Mouse (Mus musculus): ENCODE measurements around the gene Spdye4a. TPM values are rescaled to one million over a fixed set of nuclear protein-coding genes. Genes with fewer than 3 reads are reported as not detected.
"Not testable (repeated sequence)": the region's sequence is repeated elsewhere in the genome, so short reads cannot be mapped to it uniquely, and the experiment has no call there.

Gene Spdye4a
- total RNA-seq, 1 experiment, result not detected

DNA sequence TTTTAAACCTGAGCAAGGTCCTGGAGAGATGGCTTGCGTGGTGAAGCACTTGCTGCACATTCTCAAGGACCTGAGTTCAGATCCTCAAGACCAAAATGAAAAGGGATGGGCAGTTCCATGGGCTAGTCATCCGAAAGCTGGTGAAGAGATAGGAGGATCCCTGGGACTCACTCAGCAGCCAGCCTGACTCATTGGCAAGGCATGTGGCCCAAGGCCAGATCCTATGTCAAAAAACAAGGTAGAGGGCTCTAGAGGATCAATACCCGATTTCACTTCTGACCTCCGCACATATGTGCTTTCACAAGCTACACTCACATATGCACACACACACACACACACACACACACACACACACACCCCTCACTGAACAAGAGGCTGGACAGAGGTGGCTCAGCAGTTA lies 30.2 kb downstream of the Spdye4a start:
- H3K27ac ChIP-seq (ENCODE audit: insufficient read depth, low read depth, low read length, poor library complexity, severe bottlenecking), result no peak overlapping the region
- H3K9ac ChIP-seq (ENCODE audit: insufficient read depth, low read depth, low read length, poor library complexity, severe bottlenecking), result no peak overlapping the region
- no peak overlapping the region for H3K4me3 ChIP-seq (ENCODE audit: insufficient read depth in 1 of 2, low read depth in 1 of 2, low read length in 2 of 2, poor library complexity in 1 of 2, severe bottlenecking in 1 of 2)
- TF ChIP-seq MAFK (IDR thresholded peaks at IDR 0.05; ENCODE audit: insufficient read depth, low read depth, low read length) (no peak), HCFC1 (IDR thresholded peaks at IDR 0.05; ENCODE audit: borderline replicate concordance, insufficient read depth, low read length) (no peak), ZC3H11A (IDR thresholded peaks at IDR 0.05; ENCODE audit: borderline replicate concordance, low read depth, low read length) (no peak), ZNF384 (IDR thresholded peaks at IDR 0.05; ENCODE audit: low read depth, low read length) (no peak), CHD2 (IDR thresholded peaks at IDR 0.05; ENCODE audit: low read depth, low read length) (no peak)
- no peaks in the 10 kb centered on the region for H3K4me1 ChIP-seq (ENCODE audit: control insufficient read depth in 2 of 2, insufficient read depth in 2 of 2, low read length in 2 of 2, poor library complexity in 1 of 2)
- H3K9me3 ChIP-seq (ENCODE audit: control insufficient read depth, insufficient read depth, low read depth, low read length), result no peaks in the 10 kb centered on the region
- no peaks in the 10 kb centered on the region for H3K36me3 ChIP-seq (ENCODE audit: control insufficient read depth, insufficient read depth, low read length, poor library complexity, severe bottlenecking)
- no peak for DNase-seq (ENCODE audit: low read depth, low spot score)
- in situ Hi-C loops (cut with MboI; ENCODE audit: low sequenced_read_pairs in 2 of 2, unreplicated experiment in 2 of 2), result no loop called here

GRCm38 (mm10) chr5:143195166-143195565 lies 31.5 kb downstream of the Spdye4a start:
- no peak for DNase-seq (ENCODE audit: low read depth, low spot score)
- H3K36me3 ChIP-seq (ENCODE audit: control insufficient read depth, insufficient read depth, low read length, poor library complexity, severe bottlenecking), result no peaks in the 10 kb centered on the region
- no peak overlapping the region for H3K4me3 ChIP-seq (ENCODE audit: insufficient read depth in 1 of 2, low read depth in 1 of 2, low read length in 2 of 2, poor library complexity in 1 of 2, severe bottlenecking in 1 of 2)
- TF ChIP-seq HCFC1 (IDR thresholded peaks at IDR 0.05; ENCODE audit: borderline replicate concordance, insufficient read depth, low read length), result no peak
- no peak for TF ChIP-seq CHD2 (IDR thresholded peaks at IDR 0.05; ENCODE audit: low read depth, low read length)
- TF ChIP-seq MAFK (IDR thresholded peaks at IDR 0.05; ENCODE audit: insufficient read depth, low read depth, low read length), result no peak
- no peak for TF ChIP-seq ZNF384 (IDR thresholded peaks at IDR 0.05; ENCODE audit: low read depth, low read length)
- no peak for TF ChIP-seq ZC3H11A (IDR thresholded peaks at IDR 0.05; ENCODE audit: borderline replicate concordance, low read depth, low read length)
- no peak overlapping the region for H3K27ac ChIP-seq (ENCODE audit: insufficient read depth, low read depth, low read length, poor library complexity, severe bottlenecking)
- no peaks in the 10 kb centered on the region for H3K9me3 ChIP-seq (ENCODE audit: control insufficient read depth, insufficient read depth, low read depth, low read length)
- H3K4me1 ChIP-seq (ENCODE audit: control insufficient read depth in 2 of 2, insufficient read depth in 2 of 2, low read length in 2 of 2, poor library complexity in 1 of 2), result no peaks in the 10 kb centered on the region
- no peak overlapping the region for H3K9ac ChIP-seq (ENCODE audit: insufficient read depth, low read depth, low read length, poor library complexity, severe bottlenecking)
- in situ Hi-C loops (cut with MboI; ENCODE audit: low sequenced_read_pairs in 2 of 2, unreplicated experiment in 2 of 2), result no loop called here

- DNase-seq (ENCODE audit: low read depth, low spot score); H3K9ac ChIP-seq (ENCODE audit: insufficient read depth, low read depth, low read length, poor library complexity, severe bottlenecking); in situ Hi-C loops (cut with MboI; ENCODE audit: low sequenced_read_pairs in 2 of 2, unreplicated experiment in 2 of 2); H3K4me1 ChIP-seq (ENCODE audit: control insufficient read depth in 2 of 2, insufficient read depth in 2 of 2, low read length in 2 of 2, poor library complexity in 1 of 2); H3K4me3 ChIP-seq (ENCODE audit: insufficient read depth in 1 of 2, low read depth in 1 of 2, low read length in 2 of 2, poor library complexity in 1 of 2, severe bottlenecking in 1 of 2); H3K27ac ChIP-seq (ENCODE audit: insufficient read depth, low read depth, low read length, poor library complexity, severe bottlenecking); H3K36me3 ChIP-seq (ENCODE audit: control insufficient read depth, insufficient read depth, low read length, poor library complexity, severe bottlenecking); H3K9me3 ChIP-seq (ENCODE audit: control insufficient read depth, insufficient read depth, low read depth, low read length): not testable (repeated sequence)
Measured at GRCm38 (mm10) chr5:143194747-143195146, 31.9 kb downstream of the Spdye4a start.

- in situ Hi-C loops (cut with MboI; ENCODE audit: low sequenced_read_pairs in 2 of 2, unreplicated experiment in 2 of 2), result no loop called here
- no peak for DNase-seq (ENCODE audit: low read depth, low spot score)
- no peak for TF ChIP-seq CHD2 (IDR thresholded peaks at IDR 0.05; ENCODE audit: low read depth, low read length)
- no peak for TF ChIP-seq HCFC1 (IDR thresholded peaks at IDR 0.05; ENCODE audit: borderline replicate concordance, insufficient read depth, low read length)
- no peak for TF ChIP-seq ZNF384 (IDR thresholded peaks at IDR 0.05; ENCODE audit: low read depth, low read length)
- no peak for TF ChIP-seq ZC3H11A (IDR thresholded peaks at IDR 0.05; ENCODE audit: borderline replicate concordance, low read depth, low read length)
- TF ChIP-seq MAFK (IDR thresholded peaks at IDR 0.05; ENCODE audit: insufficient read depth, low read depth, low read length), result no peak
- Histone ChIP-seq H3K27ac (ENCODE audit: insufficient read depth, low read depth, low read length, poor library complexity, severe bottlenecking) (no peak overlapping the region), H3K4me3 (ENCODE audit: insufficient read depth in 1 of 2, low read depth in 1 of 2, low read length in 2 of 2, poor library complexity in 1 of 2, severe bottlenecking in 1 of 2) (no peak overlapping the region), H3K36me3 (ENCODE audit: control insufficient read depth, insufficient read depth, low read length, poor library complexity, severe bottlenecking) (no peaks in the 10 kb centered on the region), H3K9me3 (ENCODE audit: control insufficient read depth, insufficient read depth, low read depth, low read length) (no peaks in the 10 kb centered on the region), H3K9ac (ENCODE audit: insufficient read depth, low read depth, low read length, poor library complexity, severe bottlenecking) (no peak overlapping the region), H3K4me1 (ENCODE audit: control insufficient read depth in 2 of 2, insufficient read depth in 2 of 2, low read length in 2 of 2, poor library complexity in 1 of 2) (no peaks in the 10 kb centered on the region)
Measured at GRCm38 (mm10) chr5:143192806-143193205, 33.9 kb downstream of the Spdye4a start.

- H3K9me3 ChIP-seq (ENCODE audit: control insufficient read depth, insufficient read depth, low read depth, low read length); DNase-seq (ENCODE audit: low read depth, low spot score); in situ Hi-C loops (cut with MboI; ENCODE audit: low sequenced_read_pairs in 2 of 2, unreplicated experiment in 2 of 2); H3K27ac ChIP-seq (ENCODE audit: insufficient read depth, low read depth, low read length, poor library complexity, severe bottlenecking); H3K4me1 ChIP-seq (ENCODE audit: control insufficient read depth in 2 of 2, insufficient read depth in 2 of 2, low read length in 2 of 2, poor library complexity in 1 of 2); H3K36me3 ChIP-seq (ENCODE audit: control insufficient read depth, insufficient read depth, low read length, poor library complexity, severe bottlenecking); H3K9ac ChIP-seq (ENCODE audit: insufficient read depth, low read depth, low read length, poor library complexity, severe bottlenecking); H3K4me3 ChIP-seq (ENCODE audit: insufficient read depth in 1 of 2, low read depth in 1 of 2, low read length in 2 of 2, poor library complexity in 1 of 2, severe bottlenecking in 1 of 2): not testable (repeated sequence)
Measured at GRCm38 (mm10) chr5:143188014-143188413, 38.7 kb downstream of the Spdye4a start.
